Mouse (Mus musculus): ENCODE measurements around the gene Smad3.

The Smad3 gene

DNA sequence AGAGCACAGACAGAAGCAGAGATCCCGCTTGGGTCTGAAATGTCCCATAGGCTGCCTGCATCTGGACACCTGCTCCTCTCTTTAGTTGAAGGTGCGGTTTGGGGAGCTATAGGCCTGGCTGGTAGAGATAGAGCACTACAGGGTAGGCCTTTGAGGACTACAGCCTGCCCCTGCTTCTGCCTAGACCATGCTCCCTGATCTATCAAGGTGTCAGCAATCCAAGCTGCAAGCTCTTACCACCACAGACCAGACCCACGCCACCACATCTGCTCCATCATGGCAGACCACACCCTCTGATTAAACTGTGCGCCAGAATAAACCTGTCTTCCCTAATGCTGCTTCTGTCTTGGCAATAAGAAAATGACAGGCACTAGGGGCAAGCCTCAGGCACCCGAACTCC lies 13.2 kb downstream of the Smad3 start:
- DNase-seq = no peak

DNA sequence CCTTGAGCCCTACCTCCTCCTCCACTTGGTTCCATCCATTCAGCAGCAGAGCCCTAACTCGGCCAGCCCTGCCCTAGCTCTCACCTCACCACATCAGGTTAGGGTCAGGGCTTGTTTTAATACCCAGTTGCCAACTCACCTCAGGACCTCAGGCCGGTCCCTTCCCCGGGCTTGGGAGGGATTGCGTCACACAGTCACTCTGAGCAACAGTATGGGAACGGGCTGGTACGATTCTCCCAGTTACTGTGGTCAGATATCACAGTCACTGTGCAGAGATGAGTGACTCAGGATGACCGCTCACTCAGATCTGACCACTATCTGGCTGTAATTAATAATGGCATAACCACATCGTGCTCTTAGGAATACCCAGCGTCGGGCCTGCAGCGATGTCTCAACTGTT lies 14.0 kb downstream of the Smad3 start:
- no peak for DNase-seq

DNA sequence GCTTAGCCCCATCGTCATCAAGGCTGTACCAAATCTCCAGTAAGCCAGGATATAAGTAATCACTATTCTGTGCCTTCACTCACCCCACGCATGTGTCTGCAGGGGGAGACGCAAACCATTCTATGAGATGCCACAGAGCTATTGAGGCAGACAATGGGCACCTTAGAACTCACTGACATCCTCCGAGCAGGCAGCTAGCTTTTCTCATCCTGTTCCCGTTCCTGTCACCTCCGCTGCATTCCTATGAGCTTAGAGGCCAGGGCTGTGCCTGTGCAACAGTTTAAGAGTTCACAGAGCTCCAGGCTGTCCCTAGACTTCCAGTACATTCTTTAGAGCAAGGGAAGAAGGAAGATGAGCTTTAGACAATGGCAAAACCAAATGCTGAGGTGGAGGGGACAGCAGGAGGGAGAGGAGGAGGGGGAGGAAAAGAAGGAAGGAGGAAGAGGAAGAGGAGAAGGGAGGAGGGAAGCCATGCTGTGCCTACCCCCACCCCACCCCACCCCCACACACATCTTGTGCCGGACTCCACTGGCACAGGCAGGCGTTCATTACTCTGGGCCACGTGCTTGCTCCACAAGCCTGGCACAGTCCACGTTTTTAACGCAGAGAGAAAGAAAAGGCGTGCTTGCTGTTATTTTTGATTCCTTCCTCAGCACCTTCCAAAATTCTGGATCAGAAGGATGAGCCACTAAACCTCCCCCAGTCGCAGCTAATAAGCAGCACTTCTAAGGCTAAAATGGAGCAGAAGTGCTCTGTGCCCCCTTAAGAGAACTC lies 14.7 kb downstream of the Smad3 start:
- no peak for DNase-seq

DNA sequence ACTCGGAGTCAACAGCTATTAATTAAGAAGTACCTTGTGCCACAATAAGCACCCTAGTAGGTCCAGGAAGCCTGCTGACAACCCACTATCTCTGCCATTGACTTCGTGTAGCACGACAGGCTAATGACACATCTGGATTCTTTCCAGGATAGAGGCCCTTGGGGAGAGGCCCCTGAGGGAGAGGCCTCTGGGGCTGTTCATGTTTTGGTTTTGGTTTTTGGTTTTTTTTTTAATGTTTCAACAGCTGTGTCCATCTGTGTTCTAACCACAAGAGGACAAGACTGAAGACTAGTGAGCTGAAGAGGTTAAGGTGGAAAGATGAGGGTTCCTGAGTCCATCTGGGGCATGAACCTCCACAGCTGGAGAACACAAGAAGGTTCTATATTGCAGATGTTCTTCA lies 15.5 kb downstream of the Smad3 start:
- DNase-seq = no peak

DNA sequence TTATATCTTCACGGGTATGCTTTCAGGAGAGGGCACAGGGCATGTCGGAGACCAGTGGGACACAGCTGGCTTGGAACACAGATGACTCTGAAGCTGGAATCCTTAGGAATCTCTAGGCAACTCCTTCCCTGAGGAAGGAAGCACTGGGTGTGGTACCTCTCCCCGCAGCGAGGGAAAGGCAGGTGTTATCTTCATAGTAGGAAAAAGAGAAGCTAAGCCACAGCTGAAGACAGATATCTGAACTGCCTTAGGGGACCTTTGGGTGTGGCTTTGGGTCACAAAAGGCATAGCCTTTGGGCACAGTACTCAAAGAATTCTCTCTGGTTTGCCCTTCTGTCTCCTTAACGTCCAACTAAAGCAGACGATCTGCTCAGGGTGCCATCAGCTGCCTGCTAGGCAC lies 16.0 kb downstream of the Smad3 start:
- DNase-seq = no peak

DNA sequence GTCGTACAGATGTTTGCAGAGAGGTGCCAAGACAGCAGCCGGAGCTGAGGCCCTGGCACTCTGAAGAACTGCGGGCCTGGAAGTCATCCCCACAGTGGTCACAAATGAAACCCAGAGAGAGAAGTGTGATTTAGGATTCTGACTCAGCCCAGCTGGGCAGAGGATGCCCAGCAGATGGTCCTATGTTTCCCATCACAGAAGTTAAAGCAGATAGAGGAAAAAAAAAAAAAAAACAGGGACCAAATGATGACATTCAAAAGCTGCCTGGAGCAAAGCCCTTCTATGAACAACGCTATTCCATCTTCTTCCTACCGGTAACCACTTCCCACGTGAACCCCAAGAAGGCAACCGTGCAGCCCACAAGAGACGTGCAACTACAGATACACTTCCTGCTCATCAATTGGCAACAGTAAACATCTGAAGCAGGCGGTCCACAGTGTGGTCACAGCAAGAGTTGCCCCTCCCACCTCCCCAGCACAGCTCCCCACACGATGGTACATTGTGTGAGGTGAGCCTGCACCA lies 17.4 kb downstream of the Smad3 start:
- DNase-seq = no peak

DNA sequence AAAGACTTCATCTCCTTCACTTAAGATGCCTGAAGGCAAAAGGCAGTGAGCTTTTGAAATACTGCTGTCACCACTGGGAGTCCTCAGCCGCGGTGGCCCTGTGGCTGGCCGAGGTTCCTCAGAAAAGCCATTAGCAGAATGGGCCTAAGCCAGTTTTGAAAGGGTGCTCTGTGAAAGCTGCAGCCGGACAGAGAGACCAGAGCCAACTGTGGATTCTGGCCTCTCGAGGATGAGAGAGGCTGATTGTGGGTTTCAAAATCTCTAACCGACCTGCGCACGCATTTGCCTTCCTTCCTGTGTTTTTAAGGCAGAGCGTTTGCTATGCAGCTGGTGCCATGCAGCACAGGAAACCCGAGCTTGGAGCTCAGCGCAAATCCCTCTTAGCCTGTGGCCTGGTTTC lies 19.0 kb downstream of the Smad3 start:
- DNase-seq = no peak

DNA sequence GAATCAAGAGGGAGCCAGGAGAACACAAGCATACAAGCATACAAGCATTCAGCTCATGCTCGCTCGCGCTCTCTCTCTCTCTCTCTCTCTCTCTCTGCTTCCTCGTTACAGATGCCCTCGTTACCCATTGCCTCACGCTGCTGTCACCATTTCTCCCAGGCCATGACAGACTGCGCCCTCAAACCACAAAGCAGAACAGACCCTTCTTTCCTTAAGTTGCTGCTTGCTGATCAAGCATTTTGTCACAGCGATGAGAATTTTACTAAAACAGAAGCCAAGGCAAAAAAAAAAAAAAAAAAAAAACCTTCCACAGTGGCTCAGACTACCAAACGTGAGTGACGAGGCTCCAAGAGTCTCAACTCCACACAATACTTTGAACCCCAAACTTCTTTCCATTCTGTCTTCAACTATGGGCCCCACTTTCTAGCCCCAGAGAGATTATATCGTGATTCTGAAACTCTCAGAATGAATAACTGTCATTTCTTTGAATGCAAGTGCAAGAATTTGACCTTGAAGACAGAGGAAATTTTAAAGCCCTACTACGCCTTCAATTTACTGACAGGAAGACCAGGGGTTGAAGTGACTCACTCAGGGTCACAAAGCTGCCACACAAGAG lies 19.6 kb downstream of the Smad3 start:
- no peak for DNase-seq

DNA sequence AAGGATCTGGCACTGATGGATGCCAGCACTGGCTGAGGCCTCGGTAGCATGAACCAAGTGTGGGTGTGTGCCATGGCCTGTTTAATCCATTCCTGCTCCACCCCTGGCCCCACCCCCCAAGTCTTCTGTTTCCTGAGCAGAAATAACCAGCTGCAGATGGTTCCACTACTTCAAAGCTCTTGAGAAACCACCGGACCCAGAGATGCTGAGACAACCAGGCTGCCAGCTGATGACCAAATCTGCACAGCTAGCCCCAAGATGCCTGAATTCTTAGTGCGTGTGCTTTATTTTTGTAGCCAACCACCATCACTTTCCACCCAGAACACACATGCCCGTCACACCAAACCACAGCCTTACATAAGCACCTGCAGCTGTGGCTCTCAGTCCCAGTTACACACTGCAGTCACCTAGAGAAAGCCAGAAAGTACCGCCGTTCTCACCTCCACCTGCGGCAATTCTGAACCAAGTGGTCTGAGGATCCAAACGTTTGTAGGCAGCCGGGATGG lies 20.3 kb downstream of the Smad3 start:
- no peak for DNase-seq

DNA sequence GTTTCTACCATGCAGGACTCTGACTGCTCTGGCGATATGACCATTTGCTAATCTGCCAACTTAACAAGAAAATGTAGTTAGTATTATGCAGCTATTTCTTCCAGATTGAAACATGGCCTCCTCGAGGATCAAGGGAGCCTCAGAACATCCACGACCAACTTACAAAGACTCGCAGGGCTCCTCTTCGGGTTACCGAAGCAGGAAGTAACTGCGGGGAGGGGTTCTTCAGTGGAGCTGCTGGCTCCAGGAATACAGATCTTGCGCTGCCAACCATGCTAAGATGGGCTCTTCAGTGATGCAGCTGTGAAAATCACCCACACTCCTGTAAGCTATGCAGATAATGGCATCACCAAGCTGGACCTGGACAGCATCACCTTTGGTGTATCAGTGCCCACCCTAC lies 23.5 kb downstream of the Smad3 start:
- no peak for DNase-seq

DNA sequence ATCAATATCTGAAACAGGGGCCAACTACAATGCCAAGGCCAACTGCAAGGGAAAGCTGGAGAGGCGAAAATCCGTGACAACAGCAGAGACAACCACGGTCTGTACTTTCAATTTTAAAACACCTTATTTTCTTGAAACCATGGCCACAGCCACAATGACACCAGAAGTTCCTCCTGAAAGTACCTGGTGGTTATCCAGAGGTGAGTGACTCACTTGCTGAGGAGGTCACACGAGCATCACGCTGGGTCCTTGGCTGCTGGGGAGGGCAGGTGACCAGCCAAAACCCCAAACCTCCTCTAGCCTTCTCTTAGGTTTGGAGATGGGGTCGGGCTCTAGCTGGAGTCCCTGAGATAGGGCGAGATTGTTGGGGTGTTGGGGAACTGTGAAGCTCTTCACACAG lies 25.1 kb downstream of the Smad3 start:
- no peak for DNase-seq

DNA sequence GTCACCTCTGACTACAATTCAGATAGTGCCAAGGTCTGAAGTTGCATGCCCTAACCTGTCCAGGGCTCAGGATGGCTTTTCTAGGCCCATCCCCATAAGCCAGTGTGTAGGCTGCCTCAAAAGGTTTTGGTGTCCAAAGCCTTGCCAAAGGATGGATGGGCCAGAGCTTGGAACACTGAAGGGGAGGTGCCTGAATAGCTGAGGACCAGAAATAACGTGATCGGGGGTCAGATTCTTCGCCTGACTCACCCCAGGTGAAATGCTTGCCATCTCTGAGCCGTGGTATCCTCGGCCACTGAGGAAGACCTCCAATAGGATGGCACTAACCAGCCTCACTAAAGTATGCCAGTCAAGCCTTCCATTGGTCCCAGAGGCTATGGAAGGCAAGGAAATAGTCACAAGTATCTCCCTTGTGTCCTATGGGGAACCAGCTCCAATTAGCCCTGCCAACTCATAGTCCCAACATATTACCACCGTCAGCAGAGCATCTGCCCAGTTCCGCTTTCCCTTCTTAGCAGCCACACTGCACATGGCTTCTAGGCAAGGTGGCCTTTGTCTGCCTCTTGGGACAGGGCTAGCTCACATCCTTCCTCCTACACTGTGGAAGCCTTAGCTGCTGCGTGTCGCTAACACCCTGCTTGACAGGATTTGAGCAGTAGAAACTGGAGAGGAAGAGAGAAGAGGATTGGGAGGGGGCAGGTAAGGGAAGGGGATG lies 26.5 kb downstream of the Smad3 start:
- no peak for DNase-seq

DNA sequence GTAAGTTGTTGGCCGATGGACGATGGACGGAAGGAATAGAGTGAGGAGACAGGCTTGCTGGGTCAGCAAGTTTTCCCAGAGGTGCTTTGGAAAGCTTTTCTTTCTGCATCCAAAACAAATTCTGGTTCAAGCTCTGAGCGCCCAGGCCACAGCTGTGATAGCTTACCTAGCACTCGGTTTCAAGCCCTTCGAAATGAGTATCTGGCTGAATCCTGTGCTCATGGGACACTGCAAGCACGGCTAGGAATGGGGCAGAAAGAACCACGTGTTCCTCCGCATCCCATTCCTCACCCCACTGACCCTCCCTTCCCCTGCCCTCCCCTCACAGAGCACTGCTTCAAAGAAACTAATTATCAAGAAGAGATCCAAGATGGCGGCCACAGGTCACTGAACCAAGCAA lies 28.8 kb downstream of the Smad3 start:
- DNase-seq = no peak

DNA sequence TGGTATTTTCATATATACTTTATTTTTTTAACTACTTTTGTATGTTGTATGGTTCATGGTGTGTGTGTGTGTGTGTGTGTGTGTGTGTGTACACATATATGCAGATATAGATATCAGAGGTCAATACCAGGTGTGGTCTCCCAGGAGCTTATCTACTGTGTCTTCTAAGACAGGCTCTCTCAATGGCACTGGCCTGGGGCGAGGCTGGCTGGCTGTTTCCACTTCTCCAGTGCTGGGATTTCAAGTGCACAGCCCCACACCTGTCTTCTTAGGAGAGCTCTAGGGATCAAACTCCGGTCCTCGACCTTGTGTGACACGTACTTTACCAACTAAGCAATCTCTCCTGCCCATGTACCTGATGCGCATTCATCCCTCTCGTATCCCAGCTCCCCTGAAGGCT lies 30.7 kb downstream of the Smad3 start:
- no peak for DNase-seq

DNA sequence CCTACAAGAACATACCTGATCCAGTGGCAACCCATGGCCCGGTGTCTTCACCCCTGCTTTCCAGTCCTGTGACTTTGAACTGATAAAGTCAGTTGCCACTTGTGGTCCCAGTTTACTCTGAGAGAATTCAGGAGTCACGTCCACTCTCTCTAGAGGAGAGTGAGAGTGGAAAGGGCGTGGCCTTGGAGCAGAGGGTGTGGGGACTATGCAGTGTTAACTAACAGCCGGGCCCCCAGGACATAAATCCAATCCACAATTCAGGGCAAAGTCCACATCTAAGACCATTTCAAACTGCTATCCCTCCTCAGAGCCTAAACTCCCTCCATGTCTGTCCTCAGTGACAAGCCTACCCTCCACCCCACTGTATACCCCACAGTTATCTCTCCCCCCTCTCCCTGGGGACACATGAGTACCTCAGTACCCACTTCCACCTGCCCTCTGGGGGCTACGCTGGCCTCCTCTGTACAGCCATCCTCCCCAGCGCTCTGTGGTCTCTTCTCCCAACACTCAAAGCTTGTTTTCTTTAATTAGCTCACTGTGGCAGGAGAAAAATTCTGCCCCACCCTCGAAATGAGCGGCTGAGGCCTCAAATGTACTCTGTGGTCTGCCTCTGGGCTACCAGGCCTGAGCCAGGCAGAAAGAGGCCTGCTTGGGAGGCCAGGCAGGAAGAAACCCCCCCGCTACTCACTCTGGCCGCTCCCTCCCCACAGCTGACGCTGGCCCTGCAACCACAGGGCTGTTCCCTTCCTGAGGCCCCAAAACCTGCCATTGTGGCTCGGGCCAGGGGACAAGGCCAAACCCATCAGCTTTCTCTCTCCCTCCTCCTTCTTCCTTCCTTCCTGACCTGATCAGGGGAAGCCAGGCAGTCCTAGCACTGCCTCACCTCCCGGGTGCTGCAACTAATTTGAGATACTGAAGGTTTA lies 31.4 kb downstream of the Smad3 start:
- no peak for DNase-seq

DNA sequence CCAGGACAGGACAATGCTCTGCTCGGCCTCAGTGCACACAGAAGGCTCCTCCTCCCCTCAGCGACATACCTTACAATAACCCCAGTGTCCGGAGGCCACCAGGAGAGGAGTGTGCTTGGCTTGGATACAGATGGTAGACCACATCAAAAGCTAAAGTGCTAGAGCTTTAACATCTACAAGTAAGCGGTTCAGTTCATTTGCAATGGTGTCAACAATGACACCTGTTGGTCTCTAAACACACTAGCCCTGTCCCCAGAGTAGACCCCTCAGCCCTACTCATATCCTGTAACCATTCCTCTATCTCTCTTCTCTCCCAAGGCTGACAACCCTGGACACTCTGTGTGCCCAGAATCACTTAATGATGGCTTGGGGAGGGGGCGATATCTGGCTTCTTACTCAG lies 33.0 kb downstream of the Smad3 start:
- DNase-seq = no peak

DNA sequence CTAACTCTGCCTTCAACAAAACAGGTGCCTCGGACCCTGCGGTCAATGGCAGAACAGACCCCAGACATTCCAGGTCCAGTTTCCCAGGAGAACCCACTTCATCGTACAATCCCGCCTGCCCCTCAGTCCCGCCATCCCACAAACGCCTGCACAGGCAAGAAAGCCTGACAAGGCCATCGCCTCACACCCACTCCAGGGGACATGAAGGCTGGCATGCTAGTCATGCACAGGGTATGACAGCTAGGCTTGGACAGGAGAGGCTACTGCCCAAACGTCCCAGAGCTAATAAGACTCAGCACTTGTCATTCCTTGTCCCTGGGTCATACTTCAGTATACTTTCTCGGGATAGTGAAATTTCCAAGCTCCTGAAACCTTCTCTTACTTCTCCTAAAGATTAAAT lies 34.9 kb downstream of the Smad3 start:
- DNase-seq = no peak

DNA sequence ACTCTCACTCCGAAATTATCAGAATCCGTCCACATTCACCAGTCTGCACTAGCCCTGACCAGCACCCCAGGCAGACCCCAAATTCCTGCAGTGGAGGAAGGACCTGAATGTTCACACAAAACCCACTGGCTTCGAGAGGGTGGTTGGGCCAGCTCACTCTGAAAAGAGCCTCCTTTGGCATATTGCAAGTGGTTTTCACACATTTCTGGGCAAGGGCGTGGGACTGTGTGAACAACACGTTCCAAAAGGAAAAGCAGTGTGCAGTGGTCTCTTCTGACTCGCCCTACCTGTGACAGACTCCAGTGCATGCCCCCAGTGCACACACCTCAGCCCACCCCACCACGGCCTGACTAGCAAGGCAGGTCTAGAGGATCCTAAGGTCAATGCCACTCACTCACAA lies 35.4 kb downstream of the Smad3 start:
- no peak for DNase-seq

DNA sequence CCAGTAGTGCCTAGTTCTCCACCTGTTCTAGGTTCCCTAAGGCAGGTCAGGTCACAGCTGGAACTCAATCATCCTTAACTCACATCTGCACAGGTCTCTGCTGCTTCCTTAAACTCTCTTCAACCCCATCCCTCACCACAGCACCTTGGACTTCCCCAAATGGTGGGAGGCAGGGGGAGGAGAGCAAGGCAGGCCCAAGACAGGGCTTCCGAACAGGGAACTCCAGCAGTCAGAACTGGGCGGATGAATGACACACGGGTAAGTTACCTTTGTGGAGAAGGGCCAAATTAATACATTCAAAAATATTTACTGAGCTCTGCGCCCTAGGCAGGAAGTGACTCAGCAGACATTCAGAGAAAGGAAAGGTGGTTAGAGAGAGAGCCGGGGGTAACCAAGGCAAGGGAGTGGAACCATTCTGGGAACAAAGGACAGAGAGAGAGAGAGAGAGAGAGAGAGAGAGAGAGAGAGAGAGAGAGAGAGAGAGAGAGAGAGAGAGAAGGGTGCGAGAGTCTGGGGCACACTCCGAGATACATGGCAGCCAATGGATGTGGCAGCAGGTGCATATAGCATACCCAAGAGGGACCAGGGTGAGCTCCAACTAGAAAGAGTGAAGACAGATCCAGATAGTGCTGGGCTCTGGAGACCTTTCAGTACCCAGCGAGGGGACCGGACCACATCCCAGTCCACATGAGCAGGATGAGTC lies 36.1 kb downstream of the Smad3 start:
- DNase-seq = no peak

DNA sequence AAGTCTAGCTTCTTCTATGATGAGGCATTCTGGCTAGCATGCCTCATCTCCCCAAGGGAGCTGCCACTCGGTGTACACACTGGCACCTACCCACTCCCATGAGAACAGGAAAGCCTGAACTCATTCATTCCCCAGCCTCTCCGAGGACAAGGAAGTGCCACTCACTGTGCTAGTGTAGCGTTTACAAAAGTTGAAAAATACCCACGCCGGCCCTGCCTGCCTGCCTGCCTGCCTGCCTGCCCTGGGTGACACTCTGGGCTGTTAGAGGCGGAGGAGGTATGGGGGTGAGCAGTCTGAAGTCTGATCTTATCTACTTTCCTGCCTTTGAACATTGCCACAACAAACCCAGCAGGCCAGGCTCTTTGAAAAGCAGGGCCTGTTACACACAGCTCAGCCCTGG lies 37.1 kb downstream of the Smad3 start:
- no peak for DNase-seq

DNA sequence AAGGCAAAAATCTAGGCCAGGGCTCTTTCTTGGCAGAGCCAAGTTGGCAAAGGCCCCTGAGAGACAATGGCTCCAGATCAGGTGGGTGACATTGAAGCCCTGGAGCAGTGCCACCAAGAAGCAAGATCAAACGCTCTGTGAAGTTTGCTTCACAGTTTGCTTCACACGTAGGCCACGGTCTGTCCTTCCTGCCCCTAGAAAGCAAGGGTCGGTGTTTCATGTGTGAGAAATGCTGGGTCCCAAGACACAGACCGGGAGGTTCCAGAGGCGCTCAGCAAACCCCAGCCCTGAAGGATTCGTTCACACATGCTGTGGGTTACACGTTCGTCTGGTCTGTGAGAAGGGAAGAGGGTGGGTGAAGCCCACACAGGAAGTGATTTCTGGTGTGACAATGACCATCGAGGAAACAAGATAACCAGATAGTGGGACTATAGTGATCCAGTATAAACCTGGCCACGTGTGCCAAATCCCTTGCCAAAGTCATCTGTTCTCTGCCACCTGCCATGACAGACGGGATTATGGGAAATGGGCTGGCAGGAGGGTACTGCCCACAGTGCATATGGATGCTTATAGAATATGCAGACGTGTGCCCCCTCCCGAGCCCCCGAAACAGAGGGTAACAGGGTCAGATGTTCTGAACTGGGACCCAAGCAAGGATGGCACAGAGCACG lies 37.9 kb downstream of the Smad3 start:
- no peak for DNase-seq
